Mouse (Mus musculus) megakaryocyte, adult 5-6 weeks (primary cell): ENCODE measurements around the gene Fam32a. TPM values are rescaled to one million over a fixed set of nuclear protein-coding genes. Genes with fewer than 3 reads are reported as not detected.

Source experiments
- ATAC-seq: 2 replicates; pipeline ENCODE4 v1.8.0; 2016; ENCODE audit warnings: mild to moderate bottlenecking, inconsistent platforms; ENCODE audit not compliant: poor library complexity, severe bottlenecking
- total RNA-seq, 2 experiments: library from RNA; stranded (forward) in 1 of 2; stranded (reverse) in 1 of 2; fragments of 153-499, 151-499 nt in 1 of 2; fragments of 221-1000, 200-1000 nt in 1 of 2; gene quantifications; 2 replicates each; pipeline versions ENCODE4 v1.2.3 to v1.2.4; 2015 to 2017

Gene Fam32a
- total RNA-seq, 2 experiments from 2014 or later, result 62.0 to 69.3 TPM

- ATAC-seq, result no peak
These were observed 53.7 kb downstream of the Fam32a start for GRCm38 (mm10) chr8:72273111-72273770.

- peak; percentile 31 for ATAC-seq
These were observed 54.3 kb downstream of the Fam32a start for GRCm38 (mm10) chr8:72273807-72274206.

Other genes starting within 250 kb of the Fam32a start
- gene Cyp4f18, start 210.1 kb upstream of the Fam32a start, total RNA-seq (2015), result 107 and 114 TPM in 2 replicates
- gene Cyp4f18, start 210.1 kb upstream of the Fam32a start, total RNA-seq (2017), result 65.9 and 74.6 TPM in 2 replicates
- gene Olfr372, start 178.5 kb upstream of the Fam32a start, total RNA-seq (2015), result not detected in 2 replicates
- gene Olfr372, start 178.5 kb upstream of the Fam32a start, total RNA-seq (2017), result 0.18 and 0.37 TPM in 2 replicates
- not detected in 2 replicates for gene Olfr373, start 136.6 kb upstream of the Fam32a start, total RNA-seq (2015)
- not detected in 2 replicates for gene Olfr373, start 136.6 kb upstream of the Fam32a start, total RNA-seq (2017)
- not detected in 2 replicates for gene Olfr374, start 112.7 kb upstream of the Fam32a start, total RNA-seq (2015)
- not detected in 2 replicates for gene Olfr374, start 112.7 kb upstream of the Fam32a start, total RNA-seq (2017)
- gene Tpm4, start 84.8 kb upstream of the Fam32a start, total RNA-seq (2015), result 301 and 308 TPM in 2 replicates
- 515 and 545 TPM in 2 replicates for gene Tpm4, start 84.8 kb upstream of the Fam32a start, total RNA-seq (2017)
- 63.8 and 66.5 TPM in 2 replicates for gene Rab8a, start 58.5 kb upstream of the Fam32a start, total RNA-seq (2015)
- gene Rab8a, start 58.5 kb upstream of the Fam32a start, total RNA-seq (2017), result 436 and 580 TPM in 2 replicates
- 8.3 and 12.3 TPM in 2 replicates for gene Hsh2d, start 30.1 kb upstream of the Fam32a start, total RNA-seq (2015)
- gene Hsh2d, start 30.1 kb upstream of the Fam32a start, total RNA-seq (2017), result 6.7 and 6.9 TPM in 2 replicates
- 0.21 TPM in 1 of 2 replicates, not detected in the other for gene Cib3, start 6.9 kb upstream of the Fam32a start, total RNA-seq (2015)
- gene Cib3, start 6.9 kb upstream of the Fam32a start, total RNA-seq (2017), result 0.16 and 0.55 TPM in 2 replicates
- not detected in 2 replicates for gene Gm11034, start 6.1 kb upstream of the Fam32a start, total RNA-seq (2015)
- not detected in 2 replicates for gene Gm11034, start 6.1 kb upstream of the Fam32a start, total RNA-seq (2017)
- gene Ap1m1, start 20.3 kb downstream of the Fam32a start, total RNA-seq (2015), result 91.5 and 106 TPM in 2 replicates
- gene Ap1m1, start 20.3 kb downstream of the Fam32a start, total RNA-seq (2017), result 53.1 and 76.1 TPM in 2 replicates
- 40.0 and 43.6 TPM in 2 replicates for gene Gm10282, start 85.5 kb downstream of the Fam32a start, total RNA-seq (2015)
- gene Gm10282, start 85.5 kb downstream of the Fam32a start, total RNA-seq (2017), result 40.6 and 43.1 TPM in 2 replicates
- 70.6 and 72.1 TPM in 2 replicates for gene Klf2, start 99.3 kb downstream of the Fam32a start, total RNA-seq (2015)
- gene Klf2, start 99.3 kb downstream of the Fam32a start, total RNA-seq (2017), result 18.9 and 25.5 TPM in 2 replicates
- 45.7 and 53.4 TPM in 2 replicates for gene Eps15l1, start 201.7 kb downstream of the Fam32a start, total RNA-seq (2015)
- 41.9 and 46.5 TPM in 2 replicates for gene Eps15l1, start 201.7 kb downstream of the Fam32a start, total RNA-seq (2017)
- gene Calr3, start 224.1 kb downstream of the Fam32a start, total RNA-seq (2015), result 0.62 TPM in 1 of 2 replicates, not detected in the other
- gene Calr3, start 224.1 kb downstream of the Fam32a start, total RNA-seq (2017), result 0.49 TPM in 1 of 2 replicates, not detected in the other
- 0.89 and 1.5 TPM in 2 replicates for gene 1700030K09Rik, start 224.2 kb downstream of the Fam32a start, total RNA-seq (2015)
- gene 1700030K09Rik, start 224.2 kb downstream of the Fam32a start, total RNA-seq (2017), result 2.8 and 3.0 TPM in 2 replicates